Mouse (Mus musculus) urinary bladder, postnatal 25 days (tissue): ENCODE measurements around the gene Cyb5r1.
"Not testable (repeated sequence)": the region's sequence is repeated elsewhere in the genome, so short reads cannot be mapped to it uniquely, and the experiment has no call there.

Experiments used
- DNase-seq: peaks from one replicate; pipeline ENCODE4 v3.0.0; 2022; ENCODE audit warnings: low spot score

Gene Cyb5r1

GRCm38 (mm10) chr1:134414501-134415167 is 9.3 kb downstream of the Cyb5r1 start:
- DNase-seq = no peak

GRCm38 (mm10) chr1:134415168-134415831 is 9.9 kb downstream of the Cyb5r1 start, which contains the start of gene Adipor1:
TSS of gene Adipor1 (plus strand) at chr1:134415378.
- peak; percentile 92 for DNase-seq

DNA sequence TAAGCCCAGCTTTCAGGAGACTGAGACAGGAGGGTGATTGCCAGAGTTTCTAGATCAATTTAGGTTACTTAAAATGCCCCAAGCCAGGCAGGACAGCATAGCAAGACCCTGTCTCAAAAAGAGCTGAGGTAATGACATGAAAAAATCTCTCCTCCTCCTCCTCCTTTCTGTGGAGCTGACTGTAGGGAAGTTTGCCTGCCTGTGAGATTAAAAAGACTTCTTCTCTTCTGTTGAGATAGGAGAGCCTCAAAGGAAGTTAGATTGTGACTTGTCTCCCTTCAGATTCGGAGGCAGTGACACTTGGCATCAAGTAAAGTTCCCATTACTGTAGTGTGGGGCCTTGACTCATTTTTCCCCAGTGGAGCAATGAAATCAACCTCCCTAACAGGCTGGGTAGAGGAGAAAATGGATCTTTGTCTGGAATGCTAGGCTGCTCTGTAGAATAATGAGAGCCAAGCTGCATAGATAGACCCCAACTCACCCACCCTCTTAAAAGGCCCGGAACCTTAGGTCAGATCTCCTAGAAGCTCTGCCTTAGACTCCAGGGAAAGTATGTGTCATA is 13.1 kb downstream of the Cyb5r1 start:
- no peak for DNase-seq

- no peak for DNase-seq
Measured at GRCm38 (mm10) chr1:134419176-134419575, 13.8 kb downstream of the Cyb5r1 start.

DNA sequence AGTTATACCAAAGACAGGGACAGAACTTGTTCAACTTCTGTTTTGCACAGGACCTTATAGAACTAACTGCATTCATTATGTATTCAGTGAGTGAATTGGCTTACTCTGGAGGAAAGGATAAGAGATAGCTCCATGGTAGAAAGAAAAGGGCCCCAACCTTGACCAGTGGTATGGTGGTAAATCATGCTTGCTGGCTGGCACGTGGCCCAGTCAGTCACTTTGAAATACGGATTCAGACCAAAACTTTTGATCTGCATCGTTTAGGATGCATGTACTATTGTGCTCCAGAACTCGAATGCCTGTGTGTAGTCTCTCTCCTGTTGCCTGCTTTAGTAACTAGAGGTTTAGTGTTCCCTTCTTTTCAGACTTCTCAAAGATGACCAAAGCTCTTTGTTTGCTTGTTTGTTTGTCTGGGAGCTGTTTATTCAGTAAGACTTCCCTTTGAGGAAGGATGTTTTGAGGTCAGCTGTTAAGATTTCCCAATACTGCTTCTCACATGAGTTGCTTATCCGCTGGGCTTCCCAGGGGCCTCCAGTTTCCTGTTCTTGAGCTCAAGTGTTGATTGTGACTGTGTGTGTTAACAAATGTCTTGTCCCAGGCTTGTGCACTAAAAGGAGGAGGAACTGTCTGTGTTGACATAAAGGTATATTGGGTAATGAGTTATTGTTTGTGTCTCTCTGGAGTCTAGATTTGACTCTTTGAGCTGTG is 14.5 kb downstream of the Cyb5r1 start:
- no peak for DNase-seq

DNA sequence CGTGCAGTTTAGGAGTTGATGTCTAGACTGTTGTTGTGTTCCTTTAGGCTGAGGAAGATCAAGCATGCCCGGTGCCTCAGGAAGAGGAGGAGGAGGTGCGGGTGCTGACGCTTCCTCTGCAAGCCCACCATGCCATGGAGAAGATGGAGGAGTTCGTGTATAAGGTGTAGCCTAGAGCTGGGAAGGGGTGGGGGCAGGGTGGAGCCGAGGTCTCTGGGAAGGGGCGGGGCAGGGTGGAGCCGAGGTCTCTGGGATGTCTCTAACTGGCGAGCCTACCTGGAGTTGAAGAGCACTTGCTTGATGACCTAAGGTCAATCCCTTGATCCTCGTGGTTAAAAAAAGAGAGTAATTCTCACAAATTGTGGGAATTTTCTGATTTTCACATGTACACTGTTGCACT is 18.6 kb downstream of the Cyb5r1 start:
- DNase-seq = no peak

- DNase-seq = no peak
Measured at GRCm38 (mm10) chr1:134426289-134426688, 20.9 kb downstream of the Cyb5r1 start.

- no peak for DNase-seq
Measured at GRCm38 (mm10) chr1:134433002-134433401, 27.6 kb downstream of the Cyb5r1 start.

GRCm38 (mm10) chr1:134433473-134433872 is 28.1 kb downstream of the Cyb5r1 start:
- no peak for DNase-seq

- no peak for DNase-seq
Measured at GRCm38 (mm10) chr1:134435414-134435813, 30.1 kb downstream of the Cyb5r1 start.

DNA sequence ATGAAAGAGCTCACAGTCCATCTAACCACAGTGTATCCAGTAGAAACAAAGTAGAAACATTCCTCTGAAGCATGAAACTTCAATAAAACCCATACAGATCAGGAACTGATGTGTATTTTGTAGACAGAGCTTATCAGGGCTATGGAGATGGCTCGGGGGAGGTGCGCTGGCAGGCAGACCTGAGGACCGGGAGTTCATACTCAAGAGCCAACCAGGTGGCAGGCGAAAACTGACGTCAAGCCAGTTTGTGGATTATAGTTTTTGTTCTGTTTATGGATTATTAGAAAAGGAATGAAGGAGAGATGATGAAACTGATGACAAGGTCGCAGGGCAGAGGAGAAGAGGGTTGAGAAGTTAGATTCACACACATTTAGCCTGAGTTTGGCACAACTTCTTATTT is 35.1 kb downstream of the Cyb5r1 start:
- no peak for DNase-seq

- DNase-seq = not testable (repeated sequence)
Measured at GRCm38 (mm10) chr1:134441737-134442136, 36.4 kb downstream of the Cyb5r1 start.

DNA sequence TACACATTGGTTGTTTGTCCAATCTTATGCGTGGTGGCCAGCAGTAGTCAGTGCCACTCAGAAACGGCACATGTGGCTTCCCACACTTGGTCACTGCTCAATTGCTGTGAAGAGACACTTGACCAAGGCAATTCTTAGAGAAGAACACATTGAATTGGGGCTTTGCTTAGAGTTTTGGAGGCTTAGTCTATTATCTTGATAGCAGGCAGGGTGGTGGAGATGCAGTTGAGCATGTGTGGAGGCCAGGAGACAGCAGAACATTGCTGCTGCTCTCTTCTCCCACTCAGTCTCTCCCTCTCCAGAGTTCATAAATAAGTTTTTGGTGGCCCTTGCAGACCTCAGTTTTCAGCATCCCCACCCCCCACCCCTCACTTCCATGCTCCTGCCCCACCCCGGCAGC is 37.0 kb downstream of the Cyb5r1 start:
- no peak for DNase-seq

DNA sequence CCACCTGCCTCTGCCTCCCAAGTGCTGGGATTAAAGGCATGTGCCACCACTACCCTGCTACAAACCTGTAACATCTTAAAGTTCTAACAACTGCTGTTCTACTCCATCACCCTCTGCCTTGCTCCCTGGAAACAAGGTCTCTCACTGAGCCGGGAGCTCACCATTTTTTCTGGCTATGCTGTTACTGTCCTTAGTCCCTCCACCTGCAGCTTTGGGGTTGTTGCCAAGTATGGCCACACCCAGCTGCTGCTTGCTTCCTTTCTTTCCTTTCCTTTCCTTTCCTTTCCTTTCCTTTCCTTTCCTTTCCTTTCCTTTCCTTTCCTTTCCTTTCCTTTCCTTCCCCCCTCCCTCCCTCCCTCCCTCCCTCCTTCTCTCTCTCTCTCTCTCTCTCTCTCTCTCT is 37.9 kb downstream of the Cyb5r1 start:
- not testable (repeated sequence) for DNase-seq

GRCm38 (mm10) chr1:134445418-134445817 is 40.1 kb downstream of the Cyb5r1 start:
- DNase-seq = no peak

- DNase-seq = not testable (repeated sequence)
Measured at GRCm38 (mm10) chr1:134448537-134448936, 43.2 kb downstream of the Cyb5r1 start.

- DNase-seq = no peak
Measured at GRCm38 (mm10) chr1:134450201-134450600, 44.8 kb downstream of the Cyb5r1 start.

DNA sequence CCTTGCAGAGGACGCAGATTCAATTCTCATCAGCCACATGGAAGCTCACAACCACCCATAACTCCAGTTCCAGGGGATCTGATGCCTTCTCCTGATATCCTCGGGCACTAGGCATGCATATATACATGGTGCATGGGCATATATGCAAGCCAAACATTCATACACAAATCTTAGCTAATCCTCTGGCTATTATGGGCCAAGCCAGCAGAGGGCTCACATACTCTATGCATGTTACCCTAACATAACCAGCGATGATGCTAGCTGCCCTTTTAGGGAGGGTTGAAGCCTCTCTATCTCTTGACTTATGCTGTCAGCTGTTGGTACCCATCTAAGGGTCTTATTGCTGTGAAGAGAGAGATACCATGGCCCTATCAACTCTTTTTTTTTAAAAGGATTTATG is 45.6 kb downstream of the Cyb5r1 start:
- peak; percentile 15 for DNase-seq

DNA sequence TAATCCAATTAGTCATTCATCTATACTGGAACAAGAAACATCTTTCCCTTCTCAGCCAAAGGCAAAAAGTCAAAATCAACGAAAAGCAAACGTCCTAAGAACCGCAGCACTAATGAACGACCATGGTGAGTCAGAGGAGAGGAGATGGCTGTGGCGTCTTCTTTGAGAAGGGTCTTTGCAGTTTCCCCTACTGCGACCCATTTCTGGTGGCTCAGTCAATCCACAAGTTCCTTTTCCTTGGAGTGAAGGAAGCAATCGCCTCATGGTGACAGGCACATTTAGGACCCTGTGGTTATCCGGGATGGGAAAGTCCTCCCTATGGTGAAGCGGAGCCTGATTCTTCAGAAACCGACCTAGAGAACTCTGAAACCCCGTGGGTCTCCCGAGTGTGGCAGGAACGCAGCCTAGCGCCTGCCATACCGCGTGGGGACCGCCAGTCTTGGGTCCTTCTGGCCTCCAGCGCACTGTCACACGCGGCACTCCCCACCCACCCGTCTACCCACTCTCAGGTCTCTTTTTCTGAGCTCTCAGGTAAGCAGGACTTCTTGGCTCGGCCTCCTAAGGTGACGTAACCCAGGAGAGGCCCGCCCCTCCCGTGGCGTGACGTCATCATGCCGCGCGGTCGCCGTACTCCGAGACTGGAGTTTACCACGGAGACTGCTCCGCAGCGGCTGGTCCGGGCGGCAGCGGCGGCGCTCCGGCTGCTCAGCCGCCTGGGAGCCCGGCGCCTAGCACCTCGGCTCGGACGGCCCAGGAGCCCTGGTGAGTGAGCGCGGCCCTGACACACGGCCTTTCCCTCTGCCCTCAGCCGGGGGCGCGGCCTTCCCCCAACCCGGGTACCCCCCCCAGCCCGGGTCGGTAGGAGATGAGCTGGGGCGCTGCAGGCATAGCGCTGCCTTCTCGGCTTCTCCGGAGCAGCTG is 49.8 kb downstream of the Cyb5r1 start, which contains the start of gene Klhl12:
Gene Klhl12 (plus strand): TSS at position 628 of the 921 bp plus-strand sequence.
- DNase-seq = peak; percentile 97

GRCm38 (mm10) chr1:134456060-134456459 is 50.7 kb downstream of the Cyb5r1 start:
- no peak for DNase-seq

DNA sequence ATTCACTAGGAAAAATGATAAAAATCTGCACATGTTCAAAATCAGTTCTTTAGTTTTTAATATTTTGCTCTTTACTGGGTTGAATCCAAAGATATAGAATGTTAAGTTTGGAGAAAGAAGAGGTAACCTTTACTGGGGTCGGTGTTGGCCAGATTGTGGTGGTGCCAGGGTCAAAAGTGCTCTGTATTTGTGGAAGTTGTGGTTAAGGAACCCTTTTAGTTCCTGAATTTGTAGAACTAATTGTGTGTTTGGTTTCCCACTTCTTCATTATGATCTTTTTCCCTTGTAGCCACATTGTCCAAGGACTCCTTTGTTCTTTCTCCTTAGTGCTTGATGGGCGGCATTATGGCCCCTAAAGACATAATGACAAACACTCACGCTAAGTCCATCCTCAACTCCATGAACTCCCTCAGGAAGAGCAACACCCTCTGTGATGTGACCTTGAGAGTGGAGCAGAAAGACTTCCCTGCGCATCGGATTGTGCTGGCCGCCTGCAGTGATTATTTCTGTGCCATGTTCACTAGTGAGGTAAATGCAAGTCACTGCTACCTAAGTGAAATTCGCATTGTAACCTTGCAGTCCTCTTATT is 52.9 kb downstream of the Cyb5r1 start:
- DNase-seq = no peak
